ENCODE assay signal across 10 mouse cellular contexts in genomic region chr19:32373865-32374655, GRCm38 (mm10). TPM values are rescaled to one million over a fixed set of nuclear protein-coding genes. Genes with fewer than 3 reads are reported as not detected.
DNase-seq lines count a peak whose midpoint lies in the region; ATAC-seq and TF ChIP-seq lines count a peak whose summit lies in the region.
"Had no signal": no experiment of that assay in that cellular context is flagged by ENCODE, and none has a peak within 500 bp of the region (broad histone marks: within the 10 kb centered on the region; RNA-seq: fewer than 3 reads in every experiment).

No protein-coding gene starts in this region.

- no peak overlapping the region for H3K9ac ChIP-seq in heart, postnatal 0 days (replicated peaks; ENCODE audit: low read depth, low read length)
- H3K9ac ChIP-seq in forebrain, embryonic 14.5 days (ENCODE audit: low read length): no peak overlapping the region
- H3K9ac ChIP-seq: lung, embryonic 15.5 days had no signal

- WGBS in heart, postnatal 0 days: 65% methylated on average over 16 of the region's 16 CpGs
- 84% methylated on average over 16 of the region's 16 CpGs for WGBS in forebrain, embryonic 14.5 days

- no peak overlapping the region for H3K4me2 ChIP-seq in heart, postnatal 0 days (ENCODE audit: low read depth, low read length)
- H3K4me2 ChIP-seq in forebrain, embryonic 14.5 days (ENCODE audit: low read length): no peak overlapping the region
- H3K4me2 ChIP-seq: lung, embryonic 15.5 days had no signal

- ATAC-seq in heart, postnatal 0 days (ENCODE audit: insufficient read depth, low read depth): no peak
- no peak for ATAC-seq in forebrain, embryonic 14.5 days
- ATAC-seq: Patski had no signal

- H3K27me3 ChIP-seq in heart, postnatal 0 days (ENCODE audit: control insufficient read depth, insufficient read depth, low read length): no peaks in the 10 kb centered on the region
- H3K27me3 ChIP-seq in forebrain, embryonic 14.5 days (replicated peaks; ENCODE audit: control insufficient read depth, insufficient read depth, low read length): no peaks in the 10 kb centered on the region
- H3K27me3 ChIP-seq: lung, embryonic 15.5 days; Patski had no signal

- H3K9me3 ChIP-seq in heart, postnatal 0 days (replicated peaks; ENCODE audit: control insufficient read depth, low read length): no peaks in the 10 kb centered on the region
- H3K9me3 ChIP-seq in forebrain, embryonic 14.5 days (replicated peaks; ENCODE audit: control insufficient read depth, low read length): no peaks in the 10 kb centered on the region
- H3K9me3 ChIP-seq: lung, embryonic 15.5 days had no signal

- no peak for TF ChIP-seq CTCF in heart, postnatal 0 days (IDR thresholded peaks at IDR 0.05; ENCODE audit: low read depth)

- H3K4me3 ChIP-seq in brown adipose tissue, adult 24 weeks (ENCODE audit: insufficient read depth, low read depth, low read length): no peak overlapping the region
- H3K4me3 ChIP-seq in heart, postnatal 0 days (ENCODE audit: low read depth, low read length): no peak overlapping the region
- H3K4me3 ChIP-seq in forebrain, embryonic 14.5 days (ENCODE audit: low read depth, low read length): no peak overlapping the region
- H3K4me3 ChIP-seq: lung, embryonic 15.5 days had no signal

- peaks cover 34% of the 10 kb centered on the region for H3K4me1 ChIP-seq in brown adipose tissue, adult 24 weeks (ENCODE audit: control insufficient read depth, insufficient read depth, insufficient read length, low read length)
- peaks cover 58% of the 10 kb centered on the region for H3K4me1 ChIP-seq in heart, postnatal 0 days (ENCODE audit: control insufficient read depth, insufficient read depth)
- H3K4me1 ChIP-seq in forebrain, embryonic 14.5 days (ENCODE audit: control insufficient read depth, insufficient read depth, low read length): no peaks in the 10 kb centered on the region

- H3K36me3 ChIP-seq in heart, postnatal 0 days (replicated peaks; ENCODE audit: control insufficient read depth, insufficient read depth, low read length): no peaks in the 10 kb centered on the region
- no peaks in the 10 kb centered on the region for H3K36me3 ChIP-seq in forebrain, embryonic 14.5 days (ENCODE audit: control insufficient read depth, insufficient read depth, low read length)
- H3K36me3 ChIP-seq: lung, embryonic 15.5 days had no signal

- H3K27ac ChIP-seq in brown adipose tissue, adult 24 weeks (replicated peaks; ENCODE audit: low read depth, low read length): peak overlapping the region; percentile 40
- H3K27ac ChIP-seq in heart, postnatal 0 days (ENCODE audit: low read depth): peak overlapping the region; percentile 57; the same call in 1 of the 2 replicates
- H3K27ac ChIP-seq in forebrain, embryonic 14.5 days (ENCODE audit: low read depth, low read length): no peak overlapping the region
- H3K27ac ChIP-seq: lung, embryonic 15.5 days had no signal

- peak; percentile 32 to 42 for DNase-seq in adrenal gland, postnatal 36 days
- no peak for DNase-seq in adrenal gland, postnatal 25 days
- peak; percentile 27 for DNase-seq in heart, postnatal 0 days (ENCODE audit: low spot score)
- DNase-seq in kidney, postnatal 25 days: peak; percentile 56 to 76
- no peak for DNase-seq in cerebellum, postnatal 25 days
- DNase-seq in layer of hippocampus, postnatal 14 days (ENCODE audit: low spot score in 2 of 2): no peak
- DNase-seq in forebrain, embryonic 14.5 days (ENCODE audit: low spot score): no peak

- no peak for TF ChIP-seq EP300 in heart, postnatal 0 days (IDR thresholded peaks at IDR 0.05; ENCODE audit: low read depth)

RNA-seq across cellular contexts. Expression of gene Sgms1, which starts 15.5 kb away (rescaled TPM):
- total RNA-seq in adrenal gland, postnatal 36 days (2021): 10 to 100 TPM; 59.4 to 88.9 TPM
- 87.0 and 93.2 TPM in 2 replicates for total RNA-seq in adrenal gland, postnatal 25 days (2021)
- 14.6 and 17.3 TPM in 2 replicates for polyA plus RNA-seq in brown adipose tissue, adult 24 weeks (2012; ENCODE audit: insufficient read depth, insufficient read length, missing spikeins)
- total RNA-seq in heart, postnatal 0 days (2014; rRNA removed; ENCODE audit: low replicate concordance): 52.0 and 78.8 TPM in 2 replicates
- polyA plus RNA-seq in heart, postnatal 0 days (2015; fragmentation: Nextera tagmentation; extraction: Ambion mirVana): 29.4 and 31.1 TPM in 2 replicates
- 10 to 100 TPM; 45.9 to 50.9 TPM for total RNA-seq in layer of hippocampus, postnatal 14 days (2021)
- polyA plus RNA-seq in forebrain, embryonic 14.5 days (2014; fragmentation: Nextera tagmentation; extraction: Ambion mirVana): 5.9 and 10.1 TPM in 2 replicates

Comparison
In these comparisons a context has a peak if more than half of its experiments do, and no peak if none do; other contexts are left out.
1. DNase-seq: peak in adrenal gland, postnatal 36 days (2 of 2), heart, postnatal 0 days (single experiment) and kidney, postnatal 25 days (2 of 2); none in adrenal gland, postnatal 25 days (single experiment), cerebellum, postnatal 25 days (0 of 2), layer of hippocampus, postnatal 14 days (0 of 2) and forebrain, embryonic 14.5 days (single experiment).